Mouse (Mus musculus) ES-Bruce4 (cell line): ENCODE measurements at regions not wholly inside any gene's neighbourhood (a gene's known extent, or its start where the extent isn't known, plus 50 kb on each side); places are given as distances from the start of the nearest gene placed in this dataset.

ENCODE experiments used
- CTCF ChIP-seq: IDR thresholded peaks from one replicate; pipeline ENCODE4 v1.8.1; 2011; ENCODE audit warnings: low read depth, low read length
- EP300 ChIP-seq: IDR thresholded peaks from 2 replicates; pipeline ENCODE4 v1.6.1; 2011; ENCODE audit warnings: low read depth, low read length; ENCODE audit not compliant: insufficient read depth
- POLR2A ChIP-seq: IDR thresholded peaks from one replicate; pipeline ENCODE4 v1.8.1; 2011; ENCODE audit warnings: low read length; ENCODE audit not compliant: insufficient read depth

DNA sequence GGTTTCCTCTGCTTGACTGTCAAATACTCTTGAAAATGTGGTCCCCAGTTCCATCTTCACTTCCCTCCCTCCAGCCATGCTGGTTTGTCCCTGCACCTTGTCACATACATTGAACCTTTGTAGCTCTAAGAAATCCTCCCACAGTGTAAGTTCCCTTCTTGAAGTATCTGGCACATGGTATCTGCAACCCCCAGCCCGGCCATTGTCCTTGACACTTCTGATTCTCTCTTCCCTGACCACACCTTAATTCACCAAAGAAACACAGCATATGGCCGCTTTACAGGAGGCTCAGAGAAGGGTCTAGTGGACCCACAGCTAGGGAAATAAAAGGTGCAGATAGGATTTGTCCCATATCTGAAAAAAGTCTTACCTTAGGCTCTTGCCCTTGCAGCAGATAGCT lies 133.9 kb upstream of the Gli2 start:
- TF ChIP-seq CTCF (no peak), POLR2A (no peak), EP300 (no peak)
